Mouse (Mus musculus): ENCODE data around the gene Pik3r2. TPM values are rescaled to one million over a fixed set of nuclear protein-coding genes. Genes with fewer than 3 reads are reported as not detected.
A peak's percentile ranks its signal among the peaks of the same experiment; 100 is the strongest.

The Pik3r2 gene
- polyA plus RNA-seq, 1 experiment = 130 TPM

DNA sequence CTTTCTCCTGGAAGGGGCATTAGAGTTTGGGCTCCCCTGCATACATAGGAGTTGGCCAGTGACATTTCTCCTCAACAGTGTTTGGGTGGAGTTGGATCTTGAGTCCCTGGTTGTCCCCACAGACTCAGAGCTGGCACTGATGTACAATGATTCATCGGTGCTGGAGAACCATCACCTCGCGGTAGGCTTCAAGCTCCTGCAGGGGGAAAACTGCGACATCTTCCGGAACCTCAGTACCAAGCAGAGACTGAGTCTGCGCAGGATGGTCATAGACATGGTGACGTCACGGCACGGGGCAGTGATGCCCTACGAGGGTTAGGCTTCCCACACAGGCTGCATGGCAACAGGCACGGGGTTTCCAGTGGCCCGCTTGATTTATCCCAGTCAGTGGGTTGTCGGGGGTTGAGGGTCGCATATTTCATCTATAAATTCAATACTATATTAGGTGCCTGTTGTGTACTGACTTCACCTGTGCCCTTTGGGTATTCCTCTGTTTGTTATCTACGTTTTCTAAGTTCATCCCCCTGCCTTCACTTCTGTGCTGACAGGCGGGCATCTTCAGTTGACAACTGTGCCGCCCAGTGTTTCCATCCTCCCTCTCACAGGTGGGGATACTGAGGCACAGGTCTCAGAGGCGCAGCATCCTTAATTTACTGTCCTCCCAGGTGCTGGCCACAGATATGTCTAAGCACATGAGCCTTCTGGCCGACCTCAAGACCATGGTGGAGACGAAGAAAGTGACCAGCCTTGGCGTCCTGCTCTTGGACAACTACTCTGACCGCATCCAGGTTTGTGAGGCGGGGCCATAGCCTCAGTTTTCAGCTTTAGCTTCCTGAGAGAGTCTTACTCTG is 28.0 kb downstream of the Pik3r2 start:
- H3K27me3 ChIP-seq (ENCODE audit: control insufficient read depth, insufficient read depth, insufficient read length) = peaks cover 29% of the 10 kb centered on the region
- TF ChIP-seq MYOG (IDR thresholded peaks at IDR 0.05; ENCODE audit: control insufficient read depth in 1 of 3, insufficient read depth in 1 of 3, insufficient read length in 2 of 3, low read depth in 2 of 3) (no peak), TCF3 (IDR thresholded peaks at IDR 0.05; ENCODE audit: insufficient read length, low read depth) (no peak), POLR2A (IDR thresholded peaks at IDR 0.05; ENCODE audit: insufficient read length, low read depth) (no peak), MYOD1 (IDR thresholded peaks at IDR 0.05; ENCODE audit: control insufficient read depth in 1 of 3, insufficient read length in 2 of 3, low read depth in 2 of 3) (no peak), POLR2AphosphoS2 (IDR thresholded peaks at IDR 0.05; ENCODE audit: insufficient read length, low read depth) (no peak), USF1 (IDR thresholded peaks at IDR 0.05; ENCODE audit: low read depth) (no peak), MAX (IDR thresholded peaks at IDR 0.05; ENCODE audit: low read depth) (no peak), SRF (IDR thresholded peaks at IDR 0.05; ENCODE audit: control insufficient read depth, insufficient read length, low read depth) (no peak), CEBPB (IDR thresholded peaks at IDR 0.05; ENCODE audit: insufficient read depth, poor library complexity, severe bottlenecking) (no peak), TCF12 (IDR thresholded peaks at IDR 0.05; ENCODE audit: insufficient read depth, poor library complexity, severe bottlenecking) (no peak), E2F4 (IDR thresholded peaks at IDR 0.05; ENCODE audit: insufficient read depth) (no peak), REST (IDR thresholded peaks at IDR 0.05; ENCODE audit: insufficient read depth, insufficient read length) (no peak)
- no peaks in the 10 kb centered on the region for H3K79me2 ChIP-seq (ENCODE audit: control insufficient read depth, insufficient read depth)
- H3K4me2 ChIP-seq (ENCODE audit: low read depth) = no peak overlapping the region
- no peak overlapping the region for H3ac ChIP-seq (ENCODE audit: control insufficient read depth, insufficient read length)
- no peak overlapping the region for H3K4me3 ChIP-seq
- no peaks in the 10 kb centered on the region for H3K36me3 ChIP-seq (ENCODE audit: control insufficient read depth, insufficient read depth)

DNA sequence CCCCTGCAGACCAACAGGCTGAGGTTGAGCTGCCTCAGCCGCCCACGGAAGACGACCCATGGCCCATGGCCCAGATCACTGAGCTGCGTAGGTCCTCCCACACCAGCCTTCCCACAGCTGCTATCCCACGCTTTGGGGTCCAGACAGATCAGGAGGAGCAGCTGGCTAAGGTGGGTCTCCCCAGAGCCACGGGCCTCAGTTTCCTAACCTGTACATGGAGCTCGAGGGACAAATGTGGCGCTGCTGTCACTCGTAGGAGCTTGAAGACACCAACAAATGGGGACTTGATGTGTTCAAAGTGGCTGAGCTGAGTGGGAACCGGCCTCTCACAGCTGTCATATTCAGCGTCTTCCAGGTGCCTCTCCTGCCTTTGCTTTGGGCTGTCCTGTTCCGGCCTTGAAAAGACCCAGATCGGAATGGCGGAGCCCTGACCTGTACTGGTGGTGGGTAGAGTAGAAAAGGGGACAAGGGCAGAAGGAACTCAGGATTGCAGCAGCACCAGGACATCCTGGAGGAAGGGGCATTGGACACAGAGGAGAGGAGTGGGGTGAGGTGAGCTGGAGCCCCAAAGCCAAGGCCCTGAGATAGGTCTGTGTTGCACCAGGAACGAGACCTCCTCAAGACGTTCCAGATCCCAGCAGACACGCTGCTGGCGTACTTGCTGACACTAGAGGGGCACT is 29.2 kb downstream of the Pik3r2 start:
- no peaks in the 10 kb centered on the region for H3K79me2 ChIP-seq (ENCODE audit: control insufficient read depth, insufficient read depth)
- H3ac ChIP-seq (ENCODE audit: control insufficient read depth, insufficient read length) = no peak overlapping the region
- no peak overlapping the region for H3K4me3 ChIP-seq
- TF ChIP-seq CEBPB (IDR thresholded peaks at IDR 0.05; ENCODE audit: insufficient read depth, poor library complexity, severe bottlenecking) = no peak
- TF ChIP-seq TCF3 (IDR thresholded peaks at IDR 0.05; ENCODE audit: insufficient read length, low read depth) = no peak
- TF ChIP-seq MYOD1 (IDR thresholded peaks at IDR 0.05; ENCODE audit: control insufficient read depth in 1 of 3, insufficient read length in 2 of 3, low read depth in 2 of 3) = peak in 2 of 3 experiments; percentile 22 to 42
- no peak for TF ChIP-seq POLR2AphosphoS2 (IDR thresholded peaks at IDR 0.05; ENCODE audit: insufficient read length, low read depth)
- TF ChIP-seq TCF12 (IDR thresholded peaks at IDR 0.05; ENCODE audit: insufficient read depth, poor library complexity, severe bottlenecking) = no peak
- no peak for TF ChIP-seq REST (IDR thresholded peaks at IDR 0.05; ENCODE audit: insufficient read depth, insufficient read length)
- TF ChIP-seq MYOG (IDR thresholded peaks at IDR 0.05; ENCODE audit: control insufficient read depth in 1 of 3, insufficient read depth in 1 of 3, insufficient read length in 2 of 3, low read depth in 2 of 3) = peak in 1 of 3 experiments; percentile 1
- no peak for TF ChIP-seq USF1 (IDR thresholded peaks at IDR 0.05; ENCODE audit: low read depth)
- TF ChIP-seq POLR2A (IDR thresholded peaks at IDR 0.05; ENCODE audit: insufficient read length, low read depth) = no peak
- no peak for TF ChIP-seq E2F4 (IDR thresholded peaks at IDR 0.05; ENCODE audit: insufficient read depth)
- TF ChIP-seq MAX (IDR thresholded peaks at IDR 0.05; ENCODE audit: low read depth) = no peak
- TF ChIP-seq SRF (IDR thresholded peaks at IDR 0.05; ENCODE audit: control insufficient read depth, insufficient read length, low read depth) = no peak
- H3K4me2 ChIP-seq (ENCODE audit: low read depth) = no peak overlapping the region
- no peaks in the 10 kb centered on the region for H3K36me3 ChIP-seq (ENCODE audit: control insufficient read depth, insufficient read depth)
- peaks cover 40% of the 10 kb centered on the region for H3K27me3 ChIP-seq (ENCODE audit: control insufficient read depth, insufficient read depth, insufficient read length)

DNA sequence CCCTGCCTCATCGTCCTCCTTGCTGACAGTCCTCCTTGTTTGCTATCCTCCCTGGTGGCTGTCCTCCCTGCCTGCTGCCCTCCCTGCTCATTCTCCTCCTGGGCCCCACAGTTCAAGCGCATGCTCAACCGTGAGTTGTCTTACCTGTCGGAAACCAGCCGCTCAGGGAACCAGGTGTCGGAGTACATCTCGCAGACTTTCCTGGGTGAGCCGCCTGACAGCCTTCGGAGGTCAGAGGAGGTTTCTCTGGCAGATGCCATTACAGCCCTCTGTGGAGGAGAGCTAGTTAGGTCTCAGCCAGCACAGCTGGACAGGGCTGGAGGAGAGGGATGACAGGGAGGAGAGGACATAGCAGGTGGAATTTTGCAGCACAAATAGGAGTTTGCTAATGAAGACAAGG is 29.8 kb downstream of the Pik3r2 start:
- Histone ChIP-seq H3K27me3 (ENCODE audit: control insufficient read depth, insufficient read depth, insufficient read length) (peaks cover 41% of the 10 kb centered on the region), H3ac (ENCODE audit: control insufficient read depth, insufficient read length) (no peak overlapping the region), H3K36me3 (ENCODE audit: control insufficient read depth, insufficient read depth) (no peaks in the 10 kb centered on the region), H3K79me2 (ENCODE audit: control insufficient read depth, insufficient read depth) (no peaks in the 10 kb centered on the region), H3K4me2 (ENCODE audit: low read depth) (no peak overlapping the region), H3K4me3 (no peak overlapping the region)
- no peak for TF ChIP-seq MYOD1 (IDR thresholded peaks at IDR 0.05; ENCODE audit: control insufficient read depth in 1 of 3, insufficient read length in 2 of 3, low read depth in 2 of 3)
- no peak for TF ChIP-seq TCF3 (IDR thresholded peaks at IDR 0.05; ENCODE audit: insufficient read length, low read depth)
- TF ChIP-seq TCF12 (IDR thresholded peaks at IDR 0.05; ENCODE audit: insufficient read depth, poor library complexity, severe bottlenecking) = no peak
- TF ChIP-seq MAX (IDR thresholded peaks at IDR 0.05; ENCODE audit: low read depth) = no peak
- no peak for TF ChIP-seq POLR2A (IDR thresholded peaks at IDR 0.05; ENCODE audit: insufficient read length, low read depth)
- TF ChIP-seq E2F4 (IDR thresholded peaks at IDR 0.05; ENCODE audit: insufficient read depth) = no peak
- no peak for TF ChIP-seq POLR2AphosphoS2 (IDR thresholded peaks at IDR 0.05; ENCODE audit: insufficient read length, low read depth)
- no peak for TF ChIP-seq CEBPB (IDR thresholded peaks at IDR 0.05; ENCODE audit: insufficient read depth, poor library complexity, severe bottlenecking)
- no peak for TF ChIP-seq USF1 (IDR thresholded peaks at IDR 0.05; ENCODE audit: low read depth)
- TF ChIP-seq REST (IDR thresholded peaks at IDR 0.05; ENCODE audit: insufficient read depth, insufficient read length) = no peak
- no peak for TF ChIP-seq SRF (IDR thresholded peaks at IDR 0.05; ENCODE audit: control insufficient read depth, insufficient read length, low read depth)
- no peak for TF ChIP-seq MYOG (IDR thresholded peaks at IDR 0.05; ENCODE audit: control insufficient read depth in 1 of 3, insufficient read depth in 1 of 3, insufficient read length in 2 of 3, low read depth in 2 of 3)

DNA sequence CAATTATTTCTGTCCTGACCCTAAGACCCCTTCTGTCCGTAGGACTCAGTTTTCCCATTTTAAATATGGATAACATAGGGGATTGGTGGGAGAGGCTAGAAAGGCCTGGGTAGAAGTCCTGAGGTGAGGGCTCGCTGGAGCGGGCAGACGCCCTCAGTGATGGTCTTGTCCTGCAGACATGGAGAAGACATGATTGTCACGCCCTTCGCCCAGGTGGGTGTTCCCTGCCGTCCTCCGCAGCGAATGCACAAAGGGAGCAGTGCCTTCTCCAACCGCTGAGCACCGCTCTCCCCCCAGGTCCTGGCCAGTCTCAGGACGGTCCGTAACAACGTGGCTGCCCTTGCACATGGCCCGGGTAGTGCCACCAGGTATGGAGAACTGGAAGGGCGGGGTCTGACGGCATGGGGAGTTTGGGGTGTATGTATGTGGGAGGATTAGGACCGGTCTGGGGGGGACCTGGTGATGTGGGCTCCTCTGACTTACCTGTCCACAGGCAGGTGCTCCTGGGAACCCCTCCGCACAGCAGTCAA is 30.8 kb downstream of the Pik3r2 start:
- Histone ChIP-seq H3K79me2 (ENCODE audit: control insufficient read depth, insufficient read depth) (no peaks in the 10 kb centered on the region), H3K36me3 (ENCODE audit: control insufficient read depth, insufficient read depth) (no peaks in the 10 kb centered on the region), H3K4me3 (no peak overlapping the region), H3ac (ENCODE audit: control insufficient read depth, insufficient read length) (no peak overlapping the region), H3K4me2 (ENCODE audit: low read depth) (no peak overlapping the region), H3K27me3 (ENCODE audit: control insufficient read depth, insufficient read depth, insufficient read length) (peaks cover 41% of the 10 kb centered on the region)
- TF ChIP-seq SRF (IDR thresholded peaks at IDR 0.05; ENCODE audit: control insufficient read depth, insufficient read length, low read depth) (no peak), E2F4 (IDR thresholded peaks at IDR 0.05; ENCODE audit: insufficient read depth) (no peak), POLR2AphosphoS2 (IDR thresholded peaks at IDR 0.05; ENCODE audit: insufficient read length, low read depth) (no peak), TCF3 (IDR thresholded peaks at IDR 0.05; ENCODE audit: insufficient read length, low read depth) (no peak), MYOG (IDR thresholded peaks at IDR 0.05; ENCODE audit: control insufficient read depth in 1 of 3, insufficient read depth in 1 of 3, insufficient read length in 2 of 3, low read depth in 2 of 3) (no peak), REST (IDR thresholded peaks at IDR 0.05; ENCODE audit: insufficient read depth, insufficient read length) (no peak), MYOD1 (IDR thresholded peaks at IDR 0.05; ENCODE audit: control insufficient read depth in 1 of 3, insufficient read length in 2 of 3, low read depth in 2 of 3) (no peak), TCF12 (IDR thresholded peaks at IDR 0.05; ENCODE audit: insufficient read depth, poor library complexity, severe bottlenecking) (no peak), USF1 (IDR thresholded peaks at IDR 0.05; ENCODE audit: low read depth) (no peak), CEBPB (IDR thresholded peaks at IDR 0.05; ENCODE audit: insufficient read depth, poor library complexity, severe bottlenecking) (no peak), POLR2A (IDR thresholded peaks at IDR 0.05; ENCODE audit: insufficient read length, low read depth) (no peak), MAX (IDR thresholded peaks at IDR 0.05; ENCODE audit: low read depth) (no peak)
